Mouse (Mus musculus) left cerebral cortex, postnatal 14 days (tissue): ENCODE data around the gene Nars2. TPM values are rescaled to one million over a fixed set of nuclear protein-coding genes. Genes with fewer than 3 reads are reported as not detected.

Experiments used
- DNase-seq, 2 experiments: peaks; one replicate each; pipeline ENCODE4 v3.0.0; 2021 to 2022; ENCODE audit warnings: low spot score in 2 of 2, mixed read lengths in 1 of 2
- intact Hi-C: fragments of 180-260 bp; cut with DNase I; formaldehyde crosslinking; loops from one replicate; pipeline ENCODE4 v1.15.1; 2025
- total RNA-seq, 2 experiments: library from RNA; stranded (reverse); gene quantifications; 2 replicates each; pipeline ENCODE4 v1.2.3; 2021

Nars2 gene
- total RNA-seq, 2 experiments from 2014 or later, result 16.4 to 18.3 TPM

GRCm38 (mm10) chr7:97094241-97094640 lies 142.9 kb downstream of the Nars2 start:
- DNase-seq, result no peak
- intact Hi-C loops, result no loop called here

GRCm38 (mm10) chr7:97108119-97108518 lies 156.8 kb downstream of the Nars2 start:
- intact Hi-C loops, result no loop called here
- DNase-seq, result no peak

Other genes with a start within 250 kb of the Nars2 start
- gene Gab2, start 130.1 kb downstream of the Nars2 start, total RNA-seq, result 10 to 100 TPM; 16.6 to 17.3 TPM